9 mouse cellular contexts compared by ENCODE assay signal in genomic region chrX:8090346-8090953, GRCm38 (mm10). TPM values are rescaled to one million over a fixed set of nuclear protein-coding genes. Genes with fewer than 3 reads are reported as not detected.
A peak's percentile ranks its signal among the peaks of the same experiment; 100 is the strongest.
DNase-seq lines count a peak whose midpoint lies in the region; ATAC-seq and TF ChIP-seq lines count a peak whose summit lies in the region.
"Had no signal": no experiment of that assay in that cellular context is flagged by ENCODE, and none has a peak within 500 bp of the region (broad histone marks: within the 10 kb centered on the region; RNA-seq: fewer than 3 reads in every experiment).

Gene Was, minus strand, starts transcription at chrX:8090498.

- dilution Hi-C loops in CH12.LX (cut with MboI; ENCODE audit: extremely low pct_ligation_motif_present, extremely low pct_unique_long_range_greater_than_20kb, low sequenced_read_pairs) = no loop called here

- H3K4me1 ChIP-seq in CH12.LX (ENCODE audit: control insufficient read depth in 1 of 2, insufficient read depth in 2 of 2) = peaks cover 2 to 9% of the 10 kb centered on the region in 2 experiments; a peak in 1 of 4 replicates
- H3K4me1 ChIP-seq in forebrain, postnatal 0 days (ENCODE audit: insufficient read depth) = no peaks in the 10 kb centered on the region

- no peak for TF ChIP-seq CTCF in CH12.LX (conservative IDR thresholded peaks at IDR 0.05 in 1 of 2, IDR thresholded peaks at IDR 0.05 in 1 of 2; ENCODE audit: low read depth in 2 of 2, low read length in 2 of 2)
- TF ChIP-seq CTCF in forebrain, postnatal 0 days (IDR thresholded peaks at IDR 0.05; ENCODE audit: low read depth) = no peak

- in situ Hi-C loops in CH12.LX (cut with MboI; ENCODE audit: low pct_ligation_motif_present, low pct_unique_long_range_greater_than_20kb, low sequenced_read_pairs) = no loop called here

- ATAC-seq in monocyte, adult 5-6 weeks (replicated peaks; ENCODE audit: insufficient number of reproducible peaks, low FRiP score, low TSS enrichment, poor library complexity, severe bottlenecking) = peak; percentile 96
- no peak for ATAC-seq in forebrain, postnatal 0 days

- H3K9me3 ChIP-seq in CH12.LX (replicated peaks; ENCODE audit: low read length) = no peaks in the 10 kb centered on the region
- no peaks in the 10 kb centered on the region for H3K9me3 ChIP-seq in forebrain, postnatal 0 days (ENCODE audit: low read length)

- peak within 1 kb of the TSS; percentile 80 for H3K27ac ChIP-seq in CH12.LX (ENCODE audit: insufficient read depth, low read depth)
- no peak within 1 kb of the TSS for H3K27ac ChIP-seq in forebrain, postnatal 0 days (ENCODE audit: low read depth, low read length)

- DNase-seq in 416B (ENCODE audit: low read depth) (peak; percentile 82), CH12.LX (ENCODE audit: extremely low read depth) (peak; percentile 72)
- DNase-seq in induced T-regulatory cell, adult 2 months (ENCODE audit: low read depth) = peak; percentile 77
- no peak for DNase-seq in right cerebral cortex, postnatal 14 days
- DNase-seq in left cerebral cortex, postnatal 25 days (ENCODE audit: low spot score in 2 of 2) = no peak
- DNase-seq in urinary bladder, postnatal 4 days (ENCODE audit: low spot score in 2 of 2) = no peak
- DNase-seq in forebrain, postnatal 0 days = no peak

- TF ChIP-seq POLR2A in CH12.LX (IDR thresholded peaks at IDR 0.05; ENCODE audit: low read depth, low read length) = peak; percentile 77

- H3K4me3 ChIP-seq in CH12.LX (replicated peaks in 1 of 3; ENCODE audit: low read depth in 2 of 3, low read length in 2 of 3, poor library complexity in 1 of 3) = peak within 1 kb of the TSS; percentile 59 to 62 (median 61)
- no peak within 1 kb of the TSS for H3K4me3 ChIP-seq in forebrain, postnatal 0 days (ENCODE audit: low read depth, low read length)
- H3K4me3 ChIP-seq: myocyte had no signal

- peaks cover 12% of the 10 kb centered on the region for H3K79me2 ChIP-seq in CH12.LX (replicated peaks; ENCODE audit: control insufficient read depth, extremely low read depth, insufficient read depth, poor library complexity, severe bottlenecking)

- H3K4me2 ChIP-seq in CH12.LX (ENCODE audit: insufficient read depth, low read depth, poor library complexity, severe bottlenecking) = peak within 1 kb of the TSS; percentile 75
- no peak within 1 kb of the TSS for H3K4me2 ChIP-seq in forebrain, postnatal 0 days (ENCODE audit: low read depth)

- H3K9ac ChIP-seq in CH12.LX (ENCODE audit: insufficient read depth, low read depth) = peak within 1 kb of the TSS; percentile 59
- no peak within 1 kb of the TSS for H3K9ac ChIP-seq in forebrain, postnatal 0 days

- H3K27me3 ChIP-seq in CH12.LX (replicated peaks) = no peaks in the 10 kb centered on the region
- no peaks in the 10 kb centered on the region for H3K27me3 ChIP-seq in forebrain, postnatal 0 days (ENCODE audit: insufficient read depth, low read length)

- TF ChIP-seq RAD21 in CH12.LX (IDR thresholded peaks at IDR 0.05; ENCODE audit: low read depth, low read length) = no peak

- H3K36me3 ChIP-seq in CH12.LX (replicated peaks in 1 of 2; ENCODE audit: control insufficient read depth in 1 of 2, insufficient read depth in 1 of 2, low read length in 1 of 2) = peaks cover 20 to 34% of the 10 kb centered on the region in 2 experiments
- H3K36me3 ChIP-seq in forebrain, postnatal 0 days (ENCODE audit: insufficient read depth) = no peaks in the 10 kb centered on the region

- WGBS in forebrain, postnatal 0 days = 86% methylated on average over 14 of the region's 14 CpGs

- TF ChIP-seq EP300 in CH12.LX (IDR thresholded peaks at IDR 0.05; ENCODE audit: low read length) = peak; percentile 42; the same call in 1 of the 2 replicates

- intact Hi-C loops in left cerebral cortex, postnatal 25 days (cut with DNase I) = no loop called here

TF ChIP-seq in CH12.LX, 34 proteins besides CTCF, POLR2A, EP300 and RAD21:
- TF ChIP-seq MAFK (IDR thresholded peaks at IDR 0.05; ENCODE audit: insufficient replicate concordance, low read length) = no peak
- no peak for TF ChIP-seq MXI1 (IDR thresholded peaks at IDR 0.05; ENCODE audit: low read depth, low read length)
- no peak; the same call in 1 of the 2 replicates for TF ChIP-seq ZMIZ1 (IDR thresholded peaks at IDR 0.05; ENCODE audit: low read depth, low read length)
- TF ChIP-seq ZKSCAN1 (IDR thresholded peaks at IDR 0.05; ENCODE audit: borderline replicate concordance, low read depth, low read length) = no peak
- no peak for TF ChIP-seq JUND (conservative IDR thresholded peaks at IDR 0.05; ENCODE audit: low read depth, low read length)
- TF ChIP-seq MEF2A (IDR thresholded peaks at IDR 0.05; ENCODE audit: borderline replicate concordance, low read depth, low read length) = no peak
- TF ChIP-seq TCF12 (IDR thresholded peaks at IDR 0.05; ENCODE audit: low read depth, low read length) = peak; percentile 45; the same call in 1 of the 2 replicates
- TF ChIP-seq HCFC1 (IDR thresholded peaks at IDR 0.05; ENCODE audit: low read depth, low read length) = peak; percentile 70
- peak; percentile 80 for TF ChIP-seq TBP (conservative IDR thresholded peaks at IDR 0.05; ENCODE audit: low read depth, low read length)
- TF ChIP-seq SIN3A (IDR thresholded peaks at IDR 0.05; ENCODE audit: low read length) = peak; percentile 71
- no peak for TF ChIP-seq MAZ (IDR thresholded peaks at IDR 0.05; ENCODE audit: low read depth, low read length)
- peak; percentile 70 for TF ChIP-seq NELFE (IDR thresholded peaks at IDR 0.05; ENCODE audit: low read depth, low read length)
- no peak for TF ChIP-seq IRF4 (IDR thresholded peaks at IDR 0.05; ENCODE audit: low read depth, low read length)
- TF ChIP-seq MYC (IDR thresholded peaks at IDR 0.05; ENCODE audit: low read depth, low read length) = 0 out of 2 replicates have a peak, but pooled peaks have one; percentile 9
- TF ChIP-seq ELF1 (IDR thresholded peaks at IDR 0.05; ENCODE audit: low read depth, low read length) = peak; percentile 85

RNA-seq across cellular contexts. Expression of gene Was, which starts in this region (rescaled TPM):
- 47.0 and 58.1 TPM in 2 replicates for total RNA-seq in CH12.LX (2012; rRNA removed)
- total RNA-seq in CH12.LX (2014; rRNA removed) = 53.9 and 63.5 TPM in 2 replicates
- 75.6 and 83.7 TPM in 2 replicates for polyA plus RNA-seq in CH12.LX (2012; ENCODE audit: insufficient read length, low read depth)
- 129 to 156 TPM (median 134 TPM) in 3 replicates for total RNA-seq in monocyte, adult 5-6 weeks (2017)
- 1 to 10 TPM; 1.1 to 1.5 TPM for total RNA-seq in left cerebral cortex, postnatal 25 days (2021)
- total RNA-seq in forebrain, postnatal 0 days (2014; rRNA removed) = 0.81 and 0.85 TPM in 2 replicates
- 0.09 and 0.30 TPM in 2 replicates for polyA plus RNA-seq in forebrain, postnatal 0 days (2015; fragmentation: Nextera tagmentation; extraction: Ambion mirVana)

Comparison
In these comparisons a context has a peak if more than half of its experiments do, and no peak if none do; other contexts are left out.
1. RNA of gene Was (total RNA-seq): 129 to 156 TPM in monocyte, adult 5-6 weeks and 47.0 to 63.5 TPM in CH12.LX; 1.1 to 1.5 TPM in left cerebral cortex, postnatal 25 days and 0.81 to 0.85 TPM in forebrain, postnatal 0 days; every median in the first group is over 10 times any median in the second.
2. RNA of gene Was (polyA plus RNA-seq): 75.6 to 83.7 TPM in CH12.LX; 0.09 to 0.30 TPM in forebrain, postnatal 0 days; every median in the first group is over 10 times any median in the second.
3. DNase-seq: peak in 416B (single experiment), CH12.LX (single experiment) and induced T-regulatory cell, adult 2 months (single experiment); none in right cerebral cortex, postnatal 14 days (single experiment), left cerebral cortex, postnatal 25 days (0 of 2), urinary bladder, postnatal 4 days (0 of 2) and forebrain, postnatal 0 days (single experiment).